Mouse (Mus musculus) cerebellum, postnatal 25 days (tissue): Measurements from ENCODE around the gene Mrpl43.

Experiments used
- DNase-seq, 2 experiments: peaks; one replicate each; pipeline ENCODE4 v3.0.0; 2021; ENCODE audit warnings: mixed read lengths in 2 of 2

Gene Mrpl43

GRCm38 (mm10) chr19:45028746-45029145 is 22.5 kb upstream of the Mrpl43 start:
- DNase-seq: no peak

DNA sequence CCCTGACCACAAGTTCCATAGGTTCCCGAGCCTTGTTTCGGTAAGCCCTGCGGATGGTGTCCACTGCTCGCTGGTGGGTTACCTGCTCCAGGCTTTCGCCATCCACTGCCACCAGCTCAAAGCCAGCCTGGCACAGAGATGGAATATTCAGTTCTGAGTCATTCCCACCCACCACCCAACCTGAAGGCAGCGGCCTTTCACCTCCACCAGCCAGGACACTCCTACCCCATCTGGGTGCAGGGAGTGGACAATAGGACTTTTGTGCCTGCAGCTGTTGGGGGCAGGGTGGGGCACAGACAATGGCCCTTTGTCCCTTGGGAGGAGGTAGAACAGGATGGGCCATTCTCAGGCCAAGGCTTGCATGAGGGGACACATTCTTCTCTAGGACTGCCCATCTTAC is 21.6 kb upstream of the Mrpl43 start:
- no peak for DNase-seq

- DNase-seq: no peak
Observed at GRCm38 (mm10) chr19:45026958-45027670, 20.9 kb upstream of the Mrpl43 start.

GRCm38 (mm10) chr19:45025937-45026568 is 19.8 kb upstream of the Mrpl43 start:
- no peak for DNase-seq

DNA sequence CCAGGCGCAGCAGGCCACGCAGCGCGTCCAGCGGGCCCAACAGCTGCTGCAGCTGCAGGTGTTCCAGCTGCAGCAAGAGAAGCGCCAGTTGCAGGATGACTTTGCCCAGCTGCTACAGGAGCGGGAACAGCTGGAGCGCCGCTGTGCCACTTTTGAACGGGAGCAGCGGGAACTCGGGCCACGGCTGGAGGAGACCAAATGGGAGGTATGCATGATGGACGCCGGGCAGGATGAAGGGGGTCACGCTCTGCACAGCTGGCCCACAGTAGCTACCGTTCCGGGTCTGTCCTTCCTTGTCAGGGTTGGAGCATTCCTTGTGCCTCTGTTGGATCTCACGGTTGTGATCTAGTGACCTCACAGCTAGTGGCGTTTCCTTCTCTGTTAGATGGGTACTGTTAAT is 18.5 kb upstream of the Mrpl43 start:
- no peak for DNase-seq

- DNase-seq: no peak
Observed at GRCm38 (mm10) chr19:45023993-45024392, 17.8 kb upstream of the Mrpl43 start.

- DNase-seq: no peak
Observed at GRCm38 (mm10) chr19:45021362-45021761, 15.1 kb upstream of the Mrpl43 start.

DNA sequence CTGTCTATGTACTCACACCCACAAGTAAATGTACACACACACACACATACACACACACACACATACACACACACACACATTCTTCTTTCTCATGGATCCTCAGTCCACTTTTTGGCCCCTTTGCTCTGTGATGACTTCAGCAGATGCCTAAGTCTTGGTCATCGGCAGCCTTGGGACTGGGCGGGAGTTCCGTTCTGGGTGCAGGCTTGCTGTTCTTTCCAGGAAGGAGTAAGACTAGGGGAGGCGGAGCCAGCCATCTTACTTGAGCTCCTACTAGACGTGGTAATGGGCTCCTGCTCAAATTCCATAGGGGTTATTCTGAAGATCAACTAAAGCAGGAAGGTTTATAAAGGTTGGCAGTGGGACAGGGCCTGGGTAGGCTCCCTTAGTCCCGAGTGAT is 14.1 kb upstream of the Mrpl43 start:
- no peak for DNase-seq

GRCm38 (mm10) chr19:45018351-45018831 is 12.1 kb upstream of the Mrpl43 start:
- peak; percentile 58 to 64 for DNase-seq

GRCm38 (mm10) chr19:45017909-45018308 is 11.7 kb upstream of the Mrpl43 start:
- DNase-seq: peak; percentile 82 to 87

DNA sequence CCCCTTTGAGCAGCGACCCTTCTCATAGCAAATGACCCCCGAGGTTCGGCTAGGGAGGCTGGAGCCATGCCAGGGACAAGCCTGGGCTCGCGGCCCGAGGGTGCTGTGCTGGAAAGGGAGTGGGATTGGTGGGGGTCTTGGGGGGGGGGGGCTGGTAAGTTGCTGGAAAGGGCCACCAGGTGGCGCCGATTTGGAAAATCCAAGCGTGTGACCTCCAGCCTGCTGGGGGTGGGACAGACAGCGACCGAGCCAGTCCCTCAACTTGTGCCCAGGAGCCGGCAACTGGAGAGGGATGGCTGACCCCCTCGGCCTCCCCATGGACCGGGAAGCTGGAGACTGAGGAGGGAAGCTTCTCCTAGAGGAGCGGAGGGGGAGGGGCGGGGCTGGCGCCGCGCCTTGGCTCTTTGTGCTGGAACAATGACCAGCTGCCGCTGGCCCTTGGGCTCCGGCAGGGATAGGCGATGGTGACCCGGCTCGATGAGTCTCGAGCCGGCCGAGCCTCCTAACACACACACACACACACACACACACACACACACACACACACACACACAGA is 11.1 kb upstream of the Mrpl43 start:
- DNase-seq: peak; percentile 89 to 92

GRCm38 (mm10) chr19:45016341-45017215 is 10.3 kb upstream of the Mrpl43 start:
- peak; percentile 90 to 92 for DNase-seq

GRCm38 (mm10) chr19:45015518-45016281 is 9.5 kb upstream of the Mrpl43 start:
- peak; percentile 82 to 83 for DNase-seq

GRCm38 (mm10) chr19:45014981-45015402 is 8.8 kb upstream of the Mrpl43 start:
- DNase-seq: peak; percentile 72 to 81

DNA sequence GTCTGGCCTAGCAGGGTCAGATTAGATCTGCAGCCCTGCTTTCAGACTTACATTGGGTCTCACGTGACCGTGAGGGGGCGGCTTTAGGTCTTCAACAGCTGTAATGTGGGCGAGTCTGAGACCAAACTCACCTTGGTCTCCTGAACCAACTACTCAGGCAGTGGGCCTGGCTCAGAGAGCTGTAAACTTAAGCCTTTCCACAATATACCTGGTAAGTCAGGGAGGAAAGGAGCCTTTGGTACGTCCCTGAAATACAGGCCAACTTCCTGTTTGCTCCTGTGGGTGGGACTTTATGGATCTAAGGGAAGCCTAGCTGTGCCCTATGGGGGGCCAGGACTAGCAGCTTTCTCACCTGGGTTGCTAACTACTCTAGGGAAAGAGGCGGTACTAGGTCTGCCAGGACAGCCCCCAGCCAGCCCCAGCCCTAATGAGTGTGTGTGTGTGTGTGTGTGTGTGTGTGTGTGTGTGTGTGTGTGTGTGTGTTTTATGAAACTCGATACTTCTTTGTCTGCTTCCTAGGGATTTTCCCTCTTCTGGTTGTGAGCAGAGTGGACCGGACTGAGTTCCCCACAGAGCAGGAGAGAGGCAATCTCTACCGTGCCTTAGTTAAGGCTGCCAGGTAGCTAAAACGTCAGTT is 8.2 kb upstream of the Mrpl43 start, which contains the start of gene Lzts2:
TSS of gene Lzts2 (plus strand) at position 80 of the 637 bp plus-strand sequence.
- peak in 1 of 2 experiments; percentile 39 for DNase-seq

- no peak for DNase-seq
Observed at GRCm38 (mm10) chr19:45013581-45014225, 7.5 kb upstream of the Mrpl43 start.

DNA sequence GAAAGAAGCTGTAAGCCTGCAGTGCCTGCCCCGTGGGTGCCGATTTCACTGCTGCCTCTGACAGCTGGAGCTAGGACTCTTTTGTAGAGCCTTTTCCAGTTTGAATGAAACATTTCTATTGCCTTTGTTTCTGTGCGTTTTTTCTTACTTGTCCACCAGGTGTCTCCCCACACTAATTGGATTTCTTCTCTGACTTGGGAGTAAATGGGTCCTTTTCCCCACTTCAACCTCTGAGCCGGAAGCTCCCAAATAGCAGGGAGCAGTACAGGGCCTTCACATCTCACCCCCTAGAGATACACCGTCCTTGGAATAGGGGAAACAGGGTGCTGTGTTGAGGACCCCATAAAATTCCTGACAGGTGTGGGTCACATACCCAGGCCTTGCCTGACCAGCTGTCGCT is 6.4 kb upstream of the Mrpl43 start:
- DNase-seq: peak in 1 of 2 experiments; percentile 44

GRCm38 (mm10) chr19:45012219-45012618 is 6.0 kb upstream of the Mrpl43 start:
- DNase-seq: peak in 1 of 2 experiments; percentile 20

DNA sequence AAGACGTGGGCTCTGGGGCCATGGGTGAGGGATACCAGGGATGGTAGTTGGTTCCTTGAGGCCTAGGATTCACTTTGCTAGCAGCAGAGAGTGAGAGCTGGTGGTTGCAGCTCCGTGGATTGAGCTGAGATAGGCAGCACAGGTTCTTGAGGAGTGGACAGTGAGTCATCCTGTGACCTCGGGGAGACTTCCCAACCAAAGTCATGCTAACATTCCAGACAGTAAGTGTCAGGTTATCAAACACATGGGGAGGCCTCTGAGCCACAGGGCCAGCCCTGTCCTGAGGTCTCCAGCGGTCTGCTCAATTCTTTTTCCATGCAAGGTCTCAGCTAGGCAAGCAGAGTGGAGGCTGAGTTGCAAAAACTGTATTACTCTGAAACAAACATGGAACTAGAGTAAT is 4.4 kb upstream of the Mrpl43 start:
- DNase-seq: no peak

- no peak for DNase-seq
Observed at GRCm38 (mm10) chr19:45007425-45008191, 1.4 kb upstream of the Mrpl43 start.
